Mouse (Mus musculus) WW6 (cell line): ENCODE measurements around the gene Mars2.

ENCODE experiments used
- DNase-seq: peaks from one replicate; pipeline ENCODE4 v3.0.0-alpha.2; 2013; ENCODE audit warnings: low read depth, low spot score

Gene Mars2

DNA sequence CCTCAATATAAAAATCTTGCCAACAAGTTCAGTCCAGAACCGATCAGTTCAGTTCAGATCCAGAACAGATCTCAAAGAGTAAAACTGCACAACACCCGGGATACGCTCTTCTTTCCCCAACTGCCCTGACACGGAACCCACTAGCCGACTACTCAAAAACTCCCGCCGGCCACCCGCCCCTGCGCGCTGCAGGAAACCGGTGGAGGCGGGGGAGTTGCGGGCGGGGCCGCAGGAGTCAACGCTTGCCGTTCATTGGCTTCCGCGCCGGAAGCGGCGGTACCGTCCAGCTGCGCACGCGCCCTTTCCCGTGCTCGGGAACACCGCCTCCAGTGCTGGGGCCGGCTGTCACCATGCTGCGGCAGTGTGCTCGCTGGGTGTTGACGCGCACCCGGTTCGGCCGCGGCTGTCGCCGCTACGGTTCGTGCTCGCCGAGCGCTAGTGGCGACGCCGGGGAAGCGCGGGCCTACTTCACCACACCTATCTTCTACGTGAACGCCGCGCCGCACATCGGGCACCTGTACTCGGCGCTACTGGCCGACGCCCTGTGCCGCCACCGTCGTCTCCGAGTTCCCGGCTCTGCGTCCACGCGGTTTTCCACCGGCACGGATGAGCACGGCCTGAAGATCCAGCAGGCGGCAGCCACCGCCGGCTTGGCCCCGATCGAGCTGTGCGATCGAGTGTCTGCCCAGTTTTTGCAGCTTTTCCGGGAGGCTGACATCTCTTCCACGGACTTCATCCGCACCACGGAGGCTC, at the start of gene Mars2:
Mars2 (plus strand) TSS at position 288 of the 753 bp plus-strand sequence.
- DNase-seq = peak; percentile 80

DNA sequence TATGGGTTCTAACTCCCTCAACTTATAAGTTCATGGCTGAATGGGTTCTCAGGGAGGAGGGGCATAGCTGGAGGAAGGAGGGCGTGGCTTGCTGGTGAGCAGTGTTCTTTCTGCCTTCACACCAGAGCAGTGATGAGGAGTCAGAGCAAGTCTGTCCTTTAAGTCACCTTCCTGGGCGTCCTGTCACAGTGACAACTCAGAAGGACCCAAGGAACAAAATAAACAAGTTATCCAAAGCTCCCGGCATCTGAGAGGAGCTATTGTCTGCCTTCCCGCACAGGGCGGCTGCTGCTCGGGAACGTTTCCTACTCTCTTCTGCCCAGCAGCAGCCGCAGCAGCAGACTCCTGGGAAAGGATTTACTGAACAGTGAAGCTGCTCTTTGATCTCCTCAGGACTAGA, 45.0 kb upstream of the Mars2 start:
- DNase-seq = no peak

DNA sequence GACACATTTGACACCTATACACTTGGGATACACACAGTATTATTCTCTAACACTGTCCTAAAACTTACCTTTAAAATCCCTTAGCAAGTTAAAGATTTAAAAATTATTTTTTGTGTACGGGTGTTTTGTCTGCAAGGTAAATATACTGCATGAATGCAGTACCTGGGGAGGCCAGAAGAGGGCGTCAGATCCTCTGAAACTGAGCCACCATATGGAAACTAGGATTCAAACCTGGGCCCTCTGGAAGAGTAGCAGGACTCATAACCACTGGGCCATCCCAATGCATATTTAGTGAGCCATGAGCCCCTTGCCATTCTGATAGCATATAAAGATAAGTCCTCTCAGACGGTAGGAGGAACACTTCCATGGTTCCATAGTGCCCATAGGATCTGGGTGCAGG, 44.2 kb upstream of the Mars2 start:
- no peak for DNase-seq

DNA sequence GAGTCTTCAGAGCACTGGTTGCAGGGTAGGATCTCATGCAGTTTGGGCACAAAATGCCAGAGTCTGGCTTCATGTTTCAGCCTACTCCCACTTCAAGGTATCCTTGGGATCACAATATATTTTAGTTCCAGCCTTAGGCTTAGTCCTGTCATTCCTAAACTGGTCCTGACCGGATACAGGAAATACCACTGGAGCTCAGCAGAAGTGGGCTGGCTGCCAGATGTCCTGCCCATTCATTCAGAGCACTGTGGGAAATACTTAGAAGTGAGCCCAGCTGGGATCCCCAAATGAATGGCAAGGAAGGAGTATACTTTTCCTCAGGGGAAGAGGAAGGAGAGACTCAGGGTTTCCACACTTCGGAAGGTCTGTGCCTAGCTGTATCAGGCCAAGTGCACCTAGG, 43.7 kb upstream of the Mars2 start:
- no peak for DNase-seq

DNA sequence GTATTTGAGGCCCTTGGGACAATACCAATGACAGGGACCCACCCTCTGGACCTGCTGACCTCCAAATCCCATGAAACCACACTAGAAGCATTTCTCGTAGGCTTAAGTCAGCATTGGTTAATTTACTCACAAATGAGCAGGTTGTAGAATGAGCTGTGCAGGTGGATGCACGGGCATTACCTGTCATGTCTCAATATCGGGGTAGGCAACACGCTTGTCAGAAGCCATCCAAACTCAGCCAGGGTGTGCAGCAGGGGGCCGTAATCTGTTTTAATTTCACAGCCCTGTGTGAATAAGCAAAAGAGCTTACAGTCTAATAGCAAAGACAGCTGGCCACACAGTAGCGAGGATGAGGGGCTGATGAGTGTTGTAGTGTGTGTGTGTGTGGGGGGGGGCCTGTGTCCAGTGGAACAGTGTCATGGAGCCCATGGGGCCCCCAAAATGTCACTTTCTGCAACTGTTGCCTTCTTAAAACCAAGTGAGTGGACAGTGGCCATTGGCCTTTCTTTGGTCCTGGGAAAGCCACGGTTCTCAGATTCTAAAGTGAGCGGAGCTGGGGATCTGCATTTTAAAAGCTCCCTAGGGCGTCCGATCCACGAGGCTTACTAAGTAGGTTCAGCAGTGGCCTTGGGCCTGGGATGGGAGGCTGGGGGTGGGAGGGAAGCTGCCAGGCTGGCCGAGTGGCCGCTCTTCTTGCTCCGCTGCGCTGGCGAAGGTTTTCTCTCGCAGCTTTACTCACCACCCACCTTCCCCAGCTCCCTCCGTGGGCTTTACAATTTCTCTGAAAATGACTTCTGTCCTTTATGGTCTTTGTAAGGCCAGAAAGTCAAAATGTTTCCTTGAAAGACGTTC, 42.7 kb upstream of the Mars2 start:
- no peak for DNase-seq

DNA sequence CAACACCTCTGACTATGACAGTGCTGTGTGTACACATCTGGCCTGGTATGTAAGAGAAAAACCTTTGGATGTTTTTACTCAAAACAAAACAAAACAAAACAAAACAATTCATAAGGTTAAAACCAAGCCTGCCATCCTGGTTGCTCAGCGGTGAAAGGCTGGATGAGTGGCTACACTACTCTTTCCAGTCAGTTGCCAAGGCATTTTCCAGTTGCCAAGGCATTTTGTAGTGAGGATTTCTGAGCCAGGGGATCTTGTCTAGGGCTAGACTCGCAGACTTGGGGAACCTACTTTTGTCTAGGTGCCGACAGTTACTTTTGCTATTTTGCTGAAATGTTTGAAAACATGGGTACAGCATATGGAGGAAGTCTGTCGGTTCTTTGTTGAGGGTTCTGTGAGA, 42.0 kb upstream of the Mars2 start:
- no peak for DNase-seq

DNA sequence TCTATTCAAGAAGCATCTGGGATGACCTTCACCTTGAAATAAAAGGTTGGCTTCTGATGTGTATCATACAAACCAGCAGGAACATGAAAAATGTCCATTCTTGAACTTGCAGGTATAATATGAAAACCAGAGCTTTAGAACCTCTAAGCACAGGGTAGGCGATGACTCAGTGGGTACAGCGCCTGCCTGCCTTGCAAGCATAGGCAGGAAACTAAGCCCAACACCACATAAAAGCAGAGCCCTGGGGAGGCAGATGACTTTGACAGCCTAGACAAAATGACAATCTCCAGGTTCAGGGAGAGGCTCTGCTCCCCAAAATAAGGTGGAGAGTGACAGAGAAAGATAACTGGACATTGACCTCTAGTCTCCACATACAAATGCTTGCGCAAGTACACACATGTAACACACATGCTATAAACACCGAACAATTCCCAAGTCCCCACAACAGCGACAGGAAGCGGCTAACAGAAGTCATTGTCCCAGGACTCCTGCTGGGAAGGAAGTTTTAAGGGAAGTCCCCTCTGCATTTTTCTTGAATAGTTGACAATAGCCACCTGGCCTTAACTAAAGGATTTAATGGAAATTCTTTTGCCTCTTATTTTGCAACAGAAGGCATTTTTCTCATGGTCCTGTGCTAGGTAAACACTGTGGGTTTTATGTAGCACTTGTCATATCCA, 40.5 kb upstream of the Mars2 start:
- DNase-seq = no peak

DNA sequence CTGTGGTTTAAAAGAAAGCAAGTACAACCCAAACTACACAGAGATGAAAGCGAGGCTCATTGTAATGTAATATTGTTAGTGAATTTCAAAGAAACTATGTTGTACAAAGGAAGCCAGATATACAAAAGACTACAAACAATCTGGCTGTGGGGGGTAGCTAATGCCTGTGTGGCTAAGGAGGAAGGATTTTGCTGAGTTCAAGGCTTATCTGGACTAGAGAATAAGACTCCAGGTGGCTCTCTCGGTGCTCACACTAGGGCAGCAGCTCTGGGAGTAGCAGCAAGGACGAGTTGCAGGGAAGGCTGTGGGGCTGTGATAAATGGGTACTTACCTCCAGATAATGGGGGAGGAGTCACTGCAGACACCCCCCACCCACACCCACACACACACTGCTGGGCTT, 38.3 kb upstream of the Mars2 start:
- DNase-seq = peak; percentile 70

DNA sequence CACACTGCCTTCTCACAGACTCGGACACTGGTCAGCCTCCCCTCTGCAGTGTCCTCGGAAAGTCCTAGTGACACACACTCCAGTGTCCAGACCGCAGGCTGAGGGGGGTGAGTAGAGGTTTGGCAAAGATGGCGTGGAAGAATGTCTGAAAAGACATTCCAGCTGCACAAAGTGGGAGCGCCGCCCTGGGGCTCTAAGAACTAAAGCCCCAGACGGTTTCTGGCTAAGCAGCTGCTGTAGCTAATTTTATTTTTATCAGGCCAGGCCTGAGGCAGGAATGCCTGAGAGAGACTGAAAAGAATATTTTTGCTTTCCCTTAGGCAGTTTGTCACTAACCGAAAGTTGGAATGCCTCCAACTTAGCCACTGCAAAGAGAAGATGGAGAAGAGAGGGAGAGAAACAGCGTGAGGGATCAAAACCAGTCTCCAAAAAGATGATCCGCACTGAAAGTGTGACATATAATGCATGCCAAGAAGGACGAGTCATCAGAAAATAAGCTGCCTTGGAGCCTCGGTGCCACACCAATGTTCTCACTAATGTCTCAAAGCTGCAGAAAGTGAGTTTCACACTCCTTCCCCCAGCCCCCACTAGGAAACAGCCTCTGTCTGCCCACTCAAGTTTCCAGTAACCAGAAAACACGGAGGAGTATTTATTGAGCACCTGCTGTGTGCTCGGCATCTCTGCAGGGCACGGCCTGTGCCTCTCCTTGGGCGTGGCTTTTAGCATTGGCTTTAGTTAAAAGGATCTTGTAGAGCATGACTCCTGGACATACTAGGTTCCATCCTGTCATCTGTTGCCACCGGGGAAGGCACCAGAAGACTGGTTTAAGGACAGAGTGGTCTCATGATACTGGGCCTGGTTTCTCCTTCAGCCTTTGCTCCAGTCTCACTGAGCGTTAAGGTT, 34.9 kb upstream of the Mars2 start:
- DNase-seq = no peak

DNA sequence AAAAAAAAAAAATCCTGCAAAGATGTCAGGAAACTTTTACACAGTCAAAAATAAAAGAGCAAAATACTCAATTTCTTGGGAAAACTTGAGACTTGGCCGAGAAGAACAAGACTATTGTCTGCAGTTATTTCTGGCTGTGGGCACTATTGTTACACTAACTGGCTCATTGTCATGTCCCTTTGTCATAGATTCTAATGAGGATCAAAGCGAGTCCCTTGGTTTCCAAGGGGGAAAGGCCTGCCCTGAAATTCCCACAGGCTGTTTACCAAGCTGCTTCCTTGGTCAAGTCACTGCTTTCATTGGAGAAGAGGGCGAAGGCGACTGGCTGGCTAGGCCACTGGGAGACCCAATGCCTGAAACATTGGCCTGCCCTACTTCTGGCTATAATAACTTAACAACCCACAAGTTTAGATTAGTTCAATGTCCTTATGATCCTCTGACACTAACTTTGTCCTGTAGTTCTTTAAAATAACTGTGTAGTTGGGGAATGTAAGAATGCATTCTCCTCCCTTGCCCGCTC, 31.1 kb upstream of the Mars2 start:
- DNase-seq = no peak

DNA sequence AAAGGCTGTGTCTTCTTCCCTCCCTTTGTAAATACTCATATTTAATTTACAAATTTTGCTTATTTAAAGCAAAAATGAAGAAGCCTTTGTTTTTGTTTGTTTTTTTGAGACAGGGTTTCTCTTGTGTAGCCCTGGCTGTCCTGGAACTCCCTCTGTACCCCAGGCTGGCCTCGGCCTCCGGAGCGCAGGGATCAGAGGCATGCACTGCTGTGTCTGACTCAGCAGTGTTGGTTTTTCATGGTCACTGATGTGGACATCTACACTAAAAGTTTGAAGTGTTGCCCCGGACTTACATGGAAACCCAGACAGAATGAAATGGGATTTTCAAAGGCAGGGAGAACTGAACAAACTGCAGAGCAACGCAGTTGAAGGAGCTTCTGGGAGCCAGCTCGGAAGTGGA, 29.4 kb upstream of the Mars2 start:
- no peak for DNase-seq

DNA sequence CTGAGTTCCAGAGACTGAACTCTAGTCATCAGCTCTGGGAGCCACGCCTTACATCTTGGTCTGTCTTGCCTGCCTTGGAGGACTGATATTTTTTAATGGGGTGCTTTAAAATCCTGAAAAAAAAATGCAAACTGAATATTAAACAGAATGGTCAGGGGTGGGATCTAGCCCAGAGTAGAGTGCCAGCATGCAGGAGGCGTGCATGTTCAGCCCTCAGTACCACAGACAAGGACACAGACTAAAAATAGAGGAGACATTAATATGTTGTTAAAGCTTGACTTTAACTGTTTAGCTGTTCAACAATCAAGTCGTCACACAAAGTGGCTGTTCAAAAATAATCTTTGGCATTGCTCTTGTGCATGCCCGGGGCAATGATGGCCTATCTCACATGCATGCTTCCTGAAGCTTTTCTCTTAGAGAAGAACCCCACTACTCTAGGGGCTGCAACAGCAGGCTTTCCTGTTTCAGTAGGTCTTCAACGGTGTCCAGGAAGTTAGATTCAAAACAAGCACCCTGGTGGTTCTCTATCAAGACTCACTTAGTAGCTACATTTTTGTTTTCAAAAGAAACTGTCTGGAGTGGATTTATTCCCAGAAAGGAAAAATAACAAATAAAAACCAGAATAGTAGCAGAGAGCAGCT, 28.4 kb upstream of the Mars2 start:
- no peak for DNase-seq

DNA sequence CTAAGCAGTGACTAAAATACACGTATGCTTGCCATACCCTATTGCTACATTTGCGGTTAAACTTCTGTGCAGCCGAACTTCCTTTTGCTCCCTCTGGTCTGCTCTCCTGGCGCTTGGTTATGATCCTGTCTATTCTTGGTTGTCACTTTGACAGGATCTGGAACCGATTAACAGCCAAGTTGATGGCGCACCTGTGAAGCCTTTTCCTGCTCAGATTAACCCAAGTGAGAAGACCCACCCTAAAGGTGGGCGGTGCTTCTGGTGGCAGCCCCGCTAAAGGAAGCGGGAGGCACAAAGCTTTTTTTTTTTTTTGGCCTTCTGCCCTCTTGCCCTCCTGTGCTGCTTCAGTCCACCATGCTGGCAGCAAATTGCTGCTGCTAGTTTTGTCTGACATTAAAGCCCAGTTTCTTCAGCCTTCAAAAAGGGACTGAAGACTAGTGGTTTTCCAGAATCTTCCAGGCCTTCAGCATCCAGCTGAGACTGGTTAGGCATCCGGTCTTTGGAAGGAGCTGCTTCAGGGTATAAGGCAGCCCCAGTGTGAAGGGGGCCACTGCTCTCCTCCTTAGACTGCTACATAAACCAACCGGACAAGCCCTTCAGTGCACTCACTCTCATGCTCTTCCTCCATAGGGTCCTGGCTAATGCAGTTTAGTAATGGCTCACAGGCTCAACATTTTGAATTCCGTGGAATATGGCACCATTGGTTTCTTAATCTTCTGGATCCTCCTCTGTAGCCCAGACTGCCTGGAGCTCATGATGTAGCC, 26.6 kb upstream of the Mars2 start:
- no peak for DNase-seq

DNA sequence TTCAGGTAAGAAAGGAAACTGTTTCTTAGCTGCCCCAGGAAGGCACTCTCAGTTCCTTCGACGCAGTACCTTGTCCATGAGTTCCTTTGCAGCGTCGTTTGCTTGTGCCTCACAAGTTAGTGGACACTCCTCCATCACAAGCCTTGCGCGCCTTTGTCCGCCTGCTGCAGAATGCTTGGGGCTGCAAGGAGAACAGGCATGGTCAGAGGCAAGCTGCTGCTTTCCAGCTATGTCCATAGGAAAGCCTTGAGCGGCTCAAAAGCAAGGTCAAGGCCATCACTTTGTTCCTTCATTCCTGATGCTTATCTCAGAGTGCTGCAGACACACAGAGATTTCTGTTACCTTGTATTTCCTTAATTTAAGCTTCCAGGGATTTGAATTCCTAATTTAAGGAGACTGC, 25.9 kb upstream of the Mars2 start:
- no peak for DNase-seq

DNA sequence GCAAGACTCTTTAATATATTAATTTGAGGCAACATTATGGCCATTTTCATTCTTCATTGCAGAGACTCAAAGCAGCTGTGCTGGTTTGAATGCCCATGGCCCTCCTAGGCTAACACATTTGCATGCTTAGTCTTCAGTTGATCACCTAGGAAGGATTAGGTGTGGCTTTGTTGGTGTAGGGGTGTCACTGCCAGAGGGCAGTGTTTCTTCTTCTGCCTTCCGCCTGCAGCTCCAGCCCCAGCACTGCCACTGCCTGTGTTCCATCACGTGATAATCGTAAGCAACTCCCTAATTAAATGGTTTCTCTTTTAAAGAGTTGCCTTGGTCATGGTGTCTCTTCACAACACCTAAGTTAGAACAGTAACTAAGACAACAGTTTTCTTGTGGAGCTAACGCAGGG, 24.2 kb upstream of the Mars2 start:
- no peak for DNase-seq

DNA sequence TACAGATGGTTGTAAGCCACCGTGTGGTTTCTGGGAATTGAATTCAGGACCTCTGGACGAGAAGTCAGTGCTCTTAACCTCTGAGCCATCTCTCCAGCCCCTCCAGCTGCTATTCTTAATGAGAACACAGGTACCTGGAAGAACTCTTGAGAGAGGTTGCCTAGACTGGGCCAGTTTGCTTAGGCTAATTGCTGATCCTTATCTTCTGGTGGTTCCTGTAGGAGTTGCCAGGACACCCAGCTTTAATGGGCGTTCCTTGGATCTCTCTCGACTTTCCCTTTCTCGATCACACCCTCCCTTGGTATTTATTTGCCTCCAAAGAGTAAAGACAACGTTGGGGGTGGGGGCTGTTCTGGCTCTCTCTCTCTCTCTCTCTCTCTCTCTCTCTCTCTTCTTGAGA, 23.5 kb upstream of the Mars2 start:
- DNase-seq = no peak

DNA sequence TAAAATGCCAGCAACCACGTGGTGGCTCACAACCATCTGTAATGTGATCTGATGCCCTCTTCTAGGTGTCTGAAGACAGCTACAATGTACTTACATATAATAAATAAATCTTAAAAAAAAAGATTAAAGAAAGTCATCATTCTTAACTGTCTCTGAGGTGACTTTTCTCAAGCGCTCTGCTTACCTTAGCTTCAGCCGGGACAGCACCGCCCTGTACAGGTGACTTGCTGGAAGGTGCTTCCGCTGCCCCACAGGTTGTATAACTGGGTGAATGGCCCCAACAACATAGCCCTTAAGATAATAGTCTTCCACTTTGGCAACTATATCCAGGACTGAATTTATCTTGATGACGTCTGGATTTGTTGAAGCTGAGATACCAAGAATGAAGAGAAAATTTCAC, 23.0 kb upstream of the Mars2 start:
- DNase-seq = no peak

DNA sequence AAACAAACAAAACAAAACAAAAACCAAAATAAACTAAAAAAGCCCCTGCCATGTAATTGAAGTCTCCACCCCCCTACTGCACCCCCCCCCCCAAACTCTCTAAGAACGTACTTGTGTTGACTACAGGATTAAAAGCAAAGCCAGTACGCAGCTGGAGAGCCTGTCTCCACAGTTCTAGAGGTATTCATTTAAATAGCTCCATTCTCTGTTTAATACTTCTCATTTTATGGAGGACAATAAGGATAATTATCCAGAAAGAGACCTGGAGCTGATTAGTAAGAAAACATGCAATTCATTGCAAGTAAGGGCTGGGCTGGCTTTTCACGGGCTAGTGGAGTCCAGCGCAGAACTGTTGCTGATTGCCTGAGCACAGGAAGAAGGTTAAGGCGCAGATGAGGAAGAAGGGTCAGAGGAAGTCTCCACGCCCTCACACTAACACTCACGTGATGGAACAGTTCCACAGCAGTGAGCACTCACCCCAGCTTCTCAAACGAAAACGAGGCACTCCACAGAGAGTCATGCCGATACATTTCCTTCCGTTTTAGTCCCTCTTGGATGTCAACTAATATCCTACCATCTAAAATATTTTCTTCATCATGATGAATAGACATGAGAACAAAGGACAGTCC, 21.7 kb upstream of the Mars2 start:
- no peak for DNase-seq

DNA sequence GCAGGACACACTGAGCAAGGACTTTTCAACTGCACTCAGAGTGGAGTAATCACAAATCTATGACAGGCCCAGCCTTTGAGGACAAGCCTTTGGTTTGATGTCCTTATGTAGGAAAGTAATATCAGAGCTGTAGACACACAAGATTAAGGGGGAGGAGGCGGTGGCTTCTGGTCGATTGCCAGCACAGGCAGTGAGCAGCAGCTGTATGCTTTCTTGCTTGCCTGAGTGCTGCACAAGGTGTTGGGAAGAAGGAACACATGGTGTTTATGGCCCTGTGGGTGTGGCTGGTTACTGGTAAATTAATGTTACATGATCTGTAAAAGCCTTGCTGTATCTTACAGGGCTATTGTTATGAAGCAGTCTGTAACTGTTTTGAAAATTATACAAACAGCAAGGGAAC, 19.8 kb upstream of the Mars2 start:
- DNase-seq = no peak

DNA sequence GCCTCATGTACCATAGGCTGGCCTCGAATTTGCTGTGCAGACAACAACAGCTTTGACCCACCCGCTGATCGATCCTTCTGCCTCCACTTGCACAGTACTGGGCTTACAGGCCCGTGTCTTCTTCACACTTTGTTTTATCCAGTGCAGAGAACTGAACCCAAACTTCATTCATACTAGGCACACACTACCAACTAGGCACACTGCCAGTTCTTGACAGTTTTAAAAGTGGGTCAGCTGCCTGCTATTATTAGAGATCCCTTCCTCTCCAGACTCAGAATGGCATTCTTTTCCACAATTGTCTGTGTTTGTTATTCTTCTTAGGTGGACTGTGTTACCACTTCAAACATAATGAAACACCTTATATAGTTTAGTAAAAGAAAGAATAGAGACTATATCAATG, 15.6 kb upstream of the Mars2 start:
- DNase-seq = no peak
